Mouse (Mus musculus) left cerebral cortex, postnatal 36 days (tissue): ENCODE data around the gene Zfp750. TPM values are rescaled to one million over a fixed set of nuclear protein-coding genes. Genes with fewer than 3 reads are reported as not detected.
A peak's percentile ranks its signal among the peaks of the same experiment; 100 is the strongest.

ENCODE experiments used
- DNase-seq, 2 experiments: peaks; one replicate each; pipeline ENCODE4 v3.0.0; 2021 to 2022; ENCODE audit warnings: low spot score in 2 of 2, mixed read lengths in 1 of 2
- intact Hi-C: fragments of 180-260 bp; cut with DNase I; formaldehyde crosslinking; loops from one replicate; pipeline ENCODE4 v1.15.1; 2025
- total RNA-seq, 2 experiments: library from RNA; stranded (reverse); gene quantifications; 2 replicates each; pipeline ENCODE4 v1.2.3; 2021

The Zfp750 gene
- total RNA-seq: under 1 TPM in 1 of 2 experiments, not detected in 1; 0.10 TPM

GRCm38 (mm10) chr11:121519131-121519530 lies at the start of gene Zfp750:
Gene Zfp750 (minus strand): TSS chr11:121519333.
- intact Hi-C loops: no loop called here
- DNase-seq: peak in 1 of 2 experiments; percentile 22

DNA sequence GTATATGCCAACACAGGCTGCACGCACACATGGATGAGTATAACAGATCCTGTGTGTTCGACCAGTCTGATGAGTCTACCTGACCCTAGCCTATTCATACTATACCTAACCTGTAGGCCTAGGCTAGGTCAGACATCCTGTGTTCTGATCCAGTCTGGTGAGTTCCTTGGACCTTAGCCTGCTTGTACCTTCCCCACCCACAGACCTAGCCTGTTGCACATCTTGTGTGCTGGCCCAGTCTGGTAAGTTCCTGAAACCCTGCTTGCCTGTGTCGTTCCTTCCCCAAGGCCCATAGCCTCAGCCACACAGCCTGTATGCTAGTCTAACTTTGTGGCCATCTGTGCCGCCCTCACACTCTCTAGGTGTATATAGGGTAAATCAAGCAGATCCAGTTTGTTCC lies 45.1 kb upstream of the Zfp750 start:
- intact Hi-C loops: no loop called here
- DNase-seq: no peak

- intact Hi-C loops: no loop called here
- no peak for DNase-seq
These were observed 44.2 kb upstream of the Zfp750 start for GRCm38 (mm10) chr11:121563312-121563711.

DNA sequence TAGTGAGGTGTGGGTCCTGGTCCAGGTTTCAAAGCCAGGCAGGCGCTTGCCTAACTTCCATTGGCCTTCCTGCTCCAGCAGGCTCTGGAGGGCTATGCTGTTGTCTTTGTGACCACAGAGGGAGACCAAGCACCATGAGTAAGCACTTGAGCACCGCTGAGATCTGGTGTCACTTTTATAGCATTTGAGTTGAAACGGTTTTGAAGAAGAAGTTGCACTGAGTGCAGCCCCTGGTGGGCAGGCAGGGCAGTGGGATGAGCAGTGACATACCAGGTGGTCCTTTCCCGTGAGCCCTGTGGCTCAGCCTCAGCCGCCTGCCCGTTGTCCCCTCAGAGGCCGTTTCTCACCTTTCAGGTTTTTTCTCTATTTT lies 41.1 kb upstream of the Zfp750 start:
- intact Hi-C loops: no loop called here
- DNase-seq: no peak

GRCm38 (mm10) chr11:121559527-121560293 lies 40.6 kb upstream of the Zfp750 start:
- intact Hi-C loops: no loop called here
- no peak for DNase-seq

DNA sequence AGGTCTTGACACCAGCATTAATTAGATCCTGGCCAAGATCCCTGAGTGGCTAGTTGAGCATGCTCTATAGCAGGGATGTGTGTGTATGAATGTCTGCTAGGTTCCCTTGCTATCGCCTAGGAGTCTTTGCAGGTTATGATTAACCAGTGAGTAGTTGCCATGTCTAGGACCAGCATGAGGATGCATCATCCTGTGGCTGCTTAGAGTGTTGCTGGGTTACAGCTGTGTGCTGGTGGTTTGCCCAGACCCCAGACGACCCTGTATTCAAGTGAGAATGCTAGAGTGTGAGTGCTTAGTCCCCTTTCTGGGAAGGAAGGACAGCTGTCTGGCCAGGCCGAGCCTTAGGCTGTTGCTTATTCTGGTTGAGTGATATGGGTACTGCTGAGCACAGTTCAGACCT lies 39.4 kb upstream of the Zfp750 start:
- intact Hi-C loops: no loop called here

DNA sequence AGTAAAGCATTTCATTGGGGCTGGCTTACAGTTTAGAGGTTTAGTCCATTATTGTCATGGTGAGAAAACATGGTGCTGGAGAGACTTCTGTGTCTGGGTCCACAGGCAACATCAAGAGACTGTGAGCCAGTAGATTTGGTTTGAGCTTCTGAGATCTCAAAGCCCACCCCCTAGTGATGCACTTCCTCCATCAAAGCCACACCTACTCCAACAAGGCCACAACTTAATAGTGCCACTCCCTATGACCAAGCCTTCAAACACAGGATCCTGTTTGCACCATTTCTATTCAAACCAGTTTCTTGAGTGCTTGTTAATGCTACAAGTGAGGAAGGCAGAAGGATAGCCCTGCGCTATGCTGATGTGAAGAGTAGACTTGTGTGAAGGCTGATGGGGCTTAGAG lies 38.8 kb upstream of the Zfp750 start:
- intact Hi-C loops: no loop called here
- no peak for DNase-seq

More for the DNA sequence above, 39.4 kb upstream of the Zfp750 start:
- no peak for DNase-seq

DNA sequence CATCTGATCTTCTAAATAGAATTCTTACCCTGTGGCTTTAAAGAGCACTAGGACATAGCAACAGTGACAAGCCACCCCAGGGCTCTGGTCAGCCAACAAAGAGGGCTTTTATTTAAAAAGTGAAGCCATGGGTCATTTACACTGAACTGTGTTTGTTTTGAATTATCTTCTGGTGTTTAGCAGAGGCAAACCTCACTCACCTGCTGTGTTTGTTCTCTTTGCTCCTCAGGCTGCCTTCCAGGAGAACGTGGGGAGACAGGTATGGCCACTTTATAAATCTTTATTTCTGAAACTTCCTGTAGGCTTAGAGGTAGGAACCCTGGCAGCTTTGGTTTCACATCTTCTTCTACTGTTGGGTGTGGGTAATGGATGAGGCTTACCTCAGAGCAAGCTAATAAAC lies 37.6 kb upstream of the Zfp750 start:
- no peak for DNase-seq
- intact Hi-C loops: no loop called here

- no peak for DNase-seq
- intact Hi-C loops: no loop called here
These were observed 34.3 kb upstream of the Zfp750 start for GRCm38 (mm10) chr11:121553458-121553857.

DNA sequence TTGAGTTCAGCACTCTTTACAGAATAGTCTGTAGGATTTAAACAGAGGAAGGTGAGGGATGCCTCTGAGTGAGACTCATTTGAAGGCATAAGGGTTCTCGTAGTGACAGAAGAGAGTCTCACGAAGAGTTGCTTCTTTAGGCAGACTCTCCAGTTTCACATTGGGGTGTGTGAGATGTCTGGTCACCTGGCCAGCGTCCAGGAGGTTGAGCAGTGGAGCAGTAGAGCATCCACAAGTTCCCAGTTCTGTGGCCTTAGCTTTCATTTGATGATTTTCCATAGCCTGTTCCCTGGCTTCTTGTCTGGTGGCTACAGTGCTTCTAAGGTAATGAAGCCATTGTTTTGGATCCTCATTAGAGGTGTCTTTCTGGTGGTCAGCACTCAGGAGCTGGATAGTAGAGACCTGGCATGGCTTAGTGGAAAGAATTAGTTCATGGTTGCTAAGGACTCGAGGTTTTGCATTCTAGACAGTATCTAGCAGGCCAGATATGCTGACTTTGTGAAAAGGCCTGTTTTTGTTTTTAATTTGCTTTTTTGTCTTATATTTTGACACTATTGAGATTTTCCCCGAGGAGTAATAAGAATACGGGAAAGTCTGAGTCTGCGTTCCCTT lies 33.8 kb upstream of the Zfp750 start:
- no peak for DNase-seq
- intact Hi-C loops: no loop called here

DNA sequence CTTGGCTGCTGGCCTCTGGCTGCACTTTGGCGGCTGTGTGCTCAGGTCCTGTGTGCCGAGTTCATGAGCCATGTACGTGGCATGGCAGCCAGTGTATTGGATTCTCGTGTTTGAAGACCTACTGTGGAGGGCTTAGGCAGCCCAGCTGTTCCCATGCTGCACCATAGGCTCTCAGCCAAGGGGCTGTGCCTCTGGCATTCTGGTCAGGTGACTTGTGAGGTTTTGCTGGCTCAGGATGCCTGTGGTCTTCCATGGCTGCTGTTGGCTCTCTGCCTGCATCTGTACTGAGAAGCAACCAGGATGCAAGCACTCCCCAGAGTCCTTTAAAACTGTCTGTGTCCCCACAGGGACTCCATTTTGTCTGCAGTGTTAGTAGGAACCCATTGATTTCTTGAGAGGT lies 33.0 kb upstream of the Zfp750 start:
- intact Hi-C loops: no loop called here
- no peak for DNase-seq

- no peak for DNase-seq
- intact Hi-C loops: no loop called here
These were observed 32.2 kb upstream of the Zfp750 start for GRCm38 (mm10) chr11:121551206-121551799.

- DNase-seq: no peak
- intact Hi-C loops: no loop called here
These were observed 30.9 kb upstream of the Zfp750 start for GRCm38 (mm10) chr11:121549843-121550647.

GRCm38 (mm10) chr11:121548996-121549842 lies 30.1 kb upstream of the Zfp750 start:
- intact Hi-C loops: no loop called here
- DNase-seq: peak in 1 of 2 experiments; percentile 25

DNA sequence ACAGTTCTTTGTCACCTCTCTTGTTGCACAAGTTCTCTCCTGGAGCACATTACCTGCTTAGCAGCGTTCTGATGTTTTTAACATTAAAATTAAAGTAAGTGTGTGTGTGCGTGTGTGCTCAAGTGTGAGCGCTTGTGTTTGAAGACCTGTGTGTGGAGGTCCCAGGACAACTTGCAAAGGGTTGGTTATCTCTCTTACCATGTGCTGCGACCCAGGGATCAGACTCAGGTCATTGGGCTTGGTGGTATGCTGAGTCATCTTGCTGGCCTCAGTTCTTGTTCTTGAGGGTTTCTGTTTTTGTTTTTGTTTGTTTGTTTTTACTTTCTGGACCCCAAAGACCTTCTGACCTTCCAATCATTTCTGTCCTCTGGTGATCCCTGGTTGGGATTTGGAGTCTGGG lies 28.8 kb upstream of the Zfp750 start:
- no peak for DNase-seq
- intact Hi-C loops: no loop called here

DNA sequence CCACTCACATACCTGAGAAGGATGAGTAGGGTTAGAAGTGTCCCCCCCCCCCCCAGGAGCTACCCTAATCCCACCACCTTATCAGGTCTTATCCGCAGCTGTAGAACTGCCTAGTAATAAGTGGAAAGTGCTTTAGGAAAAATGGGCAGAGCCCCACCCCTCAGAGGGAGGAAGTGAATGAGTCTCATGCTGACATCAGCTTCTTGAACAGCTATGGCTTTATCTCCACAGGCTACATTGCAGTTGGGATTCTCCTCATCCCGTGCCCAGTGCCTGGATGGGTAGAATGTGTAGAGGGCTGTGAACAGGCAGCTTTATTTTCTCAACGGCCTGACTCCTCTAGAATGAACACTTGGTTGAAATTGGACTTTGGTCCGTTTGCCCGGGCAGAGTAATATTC lies 28.1 kb upstream of the Zfp750 start:
- no peak for DNase-seq
- intact Hi-C loops: no loop called here

DNA sequence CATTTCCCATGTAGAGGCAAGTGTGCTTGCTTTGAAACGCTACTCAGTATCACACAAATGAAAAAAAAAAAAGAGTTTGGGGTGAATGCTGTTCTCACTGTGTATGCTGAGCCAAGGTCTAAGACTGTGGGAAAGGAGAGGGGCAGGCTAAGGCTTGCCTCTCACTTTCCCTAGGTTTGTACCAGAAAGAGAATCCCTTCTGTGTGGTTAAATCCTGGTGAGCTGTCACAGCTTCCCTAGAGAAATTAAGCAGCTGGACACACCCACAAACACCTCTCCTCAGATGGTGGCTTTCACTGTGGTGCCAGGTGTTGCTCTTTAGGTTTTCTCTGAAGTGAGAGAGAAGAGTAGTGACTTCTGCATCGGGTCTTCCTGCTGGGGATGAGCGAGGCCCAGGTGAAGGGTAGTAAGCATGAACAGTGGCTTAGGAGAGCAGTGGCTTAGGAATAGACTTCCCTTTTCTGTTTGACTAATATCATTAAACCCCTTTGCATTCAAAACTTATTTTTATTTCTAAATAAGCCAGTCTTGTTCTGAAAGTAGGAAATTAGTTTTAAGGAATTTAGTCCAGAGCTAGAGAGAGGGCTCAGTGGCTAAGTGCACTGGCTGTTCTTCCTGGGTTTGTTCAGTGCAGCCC lies 26.4 kb upstream of the Zfp750 start:
- intact Hi-C loops: no loop called here
- no peak for DNase-seq

- intact Hi-C loops: no loop called here
These were observed 25.7 kb upstream of the Zfp750 start for GRCm38 (mm10) chr11:121544755-121545397.

More at GRCm38 (mm10) chr11:121544755-121545397, 25.7 kb upstream of the Zfp750 start:
- DNase-seq: no peak
